In the genomic region with DNA sequence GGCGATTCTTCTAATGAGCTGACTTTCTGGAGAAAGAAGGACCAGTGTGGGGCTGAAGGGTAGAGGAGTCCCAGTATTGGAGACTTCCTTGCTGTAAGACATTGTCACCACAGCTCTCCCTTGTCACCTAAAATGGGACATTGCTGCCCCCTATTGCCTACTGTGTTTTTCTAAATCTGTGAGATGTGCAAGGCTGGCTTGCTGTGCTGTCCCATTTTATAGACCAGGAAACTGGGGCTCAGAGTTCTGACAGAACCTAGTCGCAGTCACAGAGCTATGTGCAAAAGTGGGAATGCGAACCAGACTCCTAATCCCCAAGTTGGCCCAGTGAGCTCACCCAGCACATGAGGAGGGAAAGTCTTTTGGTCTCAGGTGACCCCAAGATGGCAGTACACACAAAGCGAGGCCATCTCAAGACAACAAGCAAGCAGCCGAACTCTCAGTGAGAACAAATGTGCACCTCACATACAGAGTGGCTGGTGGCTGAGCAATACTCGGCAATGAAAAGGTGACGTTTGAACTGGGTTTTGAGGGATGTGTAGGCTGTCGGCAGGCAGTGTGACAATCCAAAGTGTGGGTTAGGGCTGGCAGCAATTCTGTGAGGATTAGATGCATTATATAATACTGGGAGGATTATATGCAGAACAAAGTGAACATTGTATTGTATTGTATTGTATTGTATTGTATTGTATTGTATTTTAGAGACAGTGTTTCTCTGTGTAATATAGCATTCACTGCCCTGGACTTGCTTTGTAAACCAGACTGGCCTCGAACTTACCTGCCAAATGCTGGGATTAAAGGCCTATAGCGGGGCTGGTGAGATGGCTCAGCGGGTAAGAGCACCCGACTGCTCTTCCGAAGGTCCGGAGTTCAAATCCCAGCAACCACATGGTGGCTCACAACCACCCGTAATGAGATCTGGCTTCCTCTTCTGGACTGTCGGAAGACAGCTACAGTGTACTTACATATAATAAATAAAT, we compare ENCODE assay signal across 9 mouse cellular contexts. TPM values are rescaled to one million over a fixed set of nuclear protein-coding genes. Genes with fewer than 3 reads are reported as not detected.
DNase-seq lines count a peak whose midpoint lies in the region; ATAC-seq lines count a peak whose summit lies in the region.
"Had no signal": no experiment of that assay in that cellular context is flagged by ENCODE, and none has a peak within 500 bp of the region (broad histone marks: within the 10 kb centered on the region; RNA-seq: fewer than 3 reads in every experiment).

No protein-coding gene starts in this region.

- H3K9ac ChIP-seq in embryonic facial prominence, embryonic 14.5 days (ENCODE audit: low read depth, low read length): no peak overlapping the region

- H3K27me3 ChIP-seq in embryonic facial prominence, embryonic 14.5 days (replicated peaks; ENCODE audit: control insufficient read depth, insufficient read depth, low read length): no peaks in the 10 kb centered on the region
- H3K27me3 ChIP-seq: Patski had no signal

- no peak overlapping the region for H3K27ac ChIP-seq in embryonic facial prominence, embryonic 14.5 days (replicated peaks; ENCODE audit: low read depth, low read length)

- no peaks in the 10 kb centered on the region for H3K9me3 ChIP-seq in embryonic facial prominence, embryonic 14.5 days (ENCODE audit: control insufficient read depth, low read length)

- no peak for ATAC-seq in cerebellum, adult (ENCODE audit: insufficient number of reproducible peaks, low FRiP score, low TSS enrichment)
- no peak for ATAC-seq in embryonic facial prominence, embryonic 14.5 days (ENCODE audit: low read depth)
- ATAC-seq: Patski had no signal

- peak; percentile 41 for DNase-seq in cerebellum, adult 11 months
- DNase-seq in urinary bladder, postnatal 36 days (ENCODE audit: low spot score in 2 of 2): peak; percentile 26 to 42
- no peak for DNase-seq in urinary bladder, postnatal 4 days (ENCODE audit: low spot score in 2 of 2)
- DNase-seq in embryonic facial prominence, embryonic 14.5 days (ENCODE audit: low spot score): peak; percentile 67
- DNase-seq in layer of hippocampus, adult 9-11 months: peak; percentile 82
- DNase-seq in monocyte, adult 2 months (ENCODE audit: low read depth in 1 of 2, low spot score in 2 of 2): peak; percentile 34 to 44
- peak; percentile 76 for DNase-seq in thymus, postnatal 25 days

- WGBS in embryonic facial prominence, embryonic 14.5 days: 83% methylated on average over 15 of the region's 16 CpGs

- H3K4me3 ChIP-seq in embryonic facial prominence, embryonic 14.5 days (ENCODE audit: low read depth, low read length): no peak overlapping the region

- no peak overlapping the region for H3K4me2 ChIP-seq in embryonic facial prominence, embryonic 14.5 days (ENCODE audit: low read depth, low read length)

- H3K36me3 ChIP-seq in embryonic facial prominence, embryonic 14.5 days (ENCODE audit: control insufficient read depth, insufficient read depth, low read length): peaks cover 17% of the 10 kb centered on the region

- peaks cover 5% of the 10 kb centered on the region; the same call in 1 of the 2 replicates for H3K4me1 ChIP-seq in embryonic facial prominence, embryonic 14.5 days (ENCODE audit: control insufficient read depth, insufficient read depth, low read length)

RNA-seq across cellular contexts. Expression of a gene that starts 1.4 kb away (rescaled TPM):
- polyA plus RNA-seq in embryonic facial prominence, embryonic 14.5 days (2014; fragmentation: Nextera tagmentation; extraction: Ambion mirVana): 612 and 629 TPM in 2 replicates

RNA-seq across cellular contexts. Expression of a gene that starts 7.9 kb away (rescaled TPM):
- polyA plus RNA-seq in embryonic facial prominence, embryonic 14.5 days (2014; fragmentation: Nextera tagmentation; extraction: Ambion mirVana): 27.0 and 29.6 TPM in 2 replicates

RNA-seq across cellular contexts. Expression of a gene that starts 13.6 kb away (rescaled TPM):
- polyA plus RNA-seq in embryonic facial prominence, embryonic 14.5 days (2014; fragmentation: Nextera tagmentation; extraction: Ambion mirVana): 8.5 and 10.6 TPM in 2 replicates

RNA-seq across cellular contexts. Expression of a gene that starts 39.8 kb away (rescaled TPM):
- polyA plus RNA-seq in embryonic facial prominence, embryonic 14.5 days (2014; fragmentation: Nextera tagmentation; extraction: Ambion mirVana): 74.6 and 74.9 TPM in 2 replicates

RNA-seq across cellular contexts. Expression of a gene that starts 39.8 kb away (rescaled TPM):
- polyA plus RNA-seq in embryonic facial prominence, embryonic 14.5 days (2014; fragmentation: Nextera tagmentation; extraction: Ambion mirVana): 56.7 and 74.3 TPM in 2 replicates

Comparison
In these comparisons a context has a peak if more than half of its experiments do, and no peak if none do; other contexts are left out.
1. DNase-seq: peak in cerebellum, adult 11 months (single experiment), urinary bladder, postnatal 36 days (2 of 2), embryonic facial prominence, embryonic 14.5 days (single experiment), layer of hippocampus, adult 9-11 months (single experiment), monocyte, adult 2 months (2 of 2) and thymus, postnatal 25 days (single experiment); none in urinary bladder, postnatal 4 days (0 of 2).